Mouse (Mus musculus) heart, embryonic 16.5 days (tissue): ENCODE results near the gene Ttc34. TPM values are rescaled to one million over a fixed set of nuclear protein-coding genes. Genes with fewer than 3 reads are reported as not detected.
A peak's percentile ranks its signal among the peaks of the same experiment; 100 is the strongest.

Source experiments
- ATAC-seq: fragments of 200-750 bp; cut with Nextera tagmentation; replicated peaks from 2 replicates; pipeline ENCODE4 v1.8.0; 2017; ENCODE audit warnings: moderate number of reproducible peaks; ENCODE audit not compliant: insufficient read depth, low FRiP score; ENCODE audit errors: extremely low read depth
- H3K27ac ChIP-seq: fragments of 300-500 bp; sonication (generic); 2 replicates; pipeline ENCODE4 v1.5.1; 2014; ENCODE audit warnings: mild to moderate bottlenecking, low read length, control low read depth, moderate library complexity
- H3K27me3 ChIP-seq: fragments of 300-500 bp; sonication (generic); 2 replicates; pipeline ENCODE4 v1.6.1; 2014; ENCODE audit warnings: low read length, mixed read lengths; ENCODE audit not compliant: control insufficient read depth, insufficient read depth
- H3K36me3 ChIP-seq: fragments of 300-500 bp; sonication (generic); 2 replicates; pipeline ENCODE4 v1.6.1; 2014; ENCODE audit not compliant: control insufficient read depth, insufficient read depth
- H3K4me1 ChIP-seq: fragments of 300-500 bp; sonication (generic); 2 replicates; pipeline ENCODE4 v1.6.1; 2014; ENCODE audit warnings: low read length, mixed read lengths; ENCODE audit not compliant: control insufficient read depth, insufficient read depth
- H3K4me2 ChIP-seq: fragments of 300-500 bp; sonication (generic); 2 replicates; pipeline ENCODE4 v1.6.1; 2014; ENCODE audit warnings: low read depth, mild to moderate bottlenecking, control low read depth, low read length
- H3K4me3 ChIP-seq: fragments of 300-500 bp; sonication (generic); 2 replicates; pipeline ENCODE4 v1.5.1; 2014; ENCODE audit warnings: mild to moderate bottlenecking, control low read depth, low read length
- H3K9ac ChIP-seq: fragments of 300-500 bp; sonication (generic); 2 replicates; pipeline ENCODE4 v1.6.1; 2014; ENCODE audit warnings: low read length, control low read depth
- H3K9me3 ChIP-seq: fragments of 300-500 bp; sonication (generic); replicated peaks from 2 replicates; pipeline ENCODE4 v1.6.1; 2016; ENCODE audit warnings: low read length; ENCODE audit not compliant: control insufficient read depth
- whole genome bisulfite sequencing: fragments of 180-500 bp; shearing (Covaris S2); extraction: QIAGEN DNeasy Blood & Tissue Kit; methylation state at CpG from one replicate; pipeline ENCODE4 v1.1.7; 2014; 5-methylcytosine and 5-hydroxymethylcytosine counted together
- polyA plus RNA-seq: library from polyadenylated mRNA; unstranded; fragments of >200 nt; fragmentation: Nextera tagmentation; extraction: Ambion mirVana; gene quantifications from 2 replicates; pipeline ENCODE4 v1.2.1, GENCODE M21; 2015

The Ttc34 gene
- polyA plus RNA-seq, 1 experiment from 2014 or later, result 0.12 TPM

- ATAC-seq, result peak; percentile 95
- no peaks in the 10 kb centered on the region for H3K9me3 ChIP-seq
- H3K27ac ChIP-seq, result 0 out of 2 replicates have a peak overlapping the region, but pooled peaks have one; percentile 5
- peak overlapping the region; percentile 60 for H3K9ac ChIP-seq
- peak overlapping the region; percentile 51 for H3K4me3 ChIP-seq
- peak overlapping the region; percentile 73 for H3K4me2 ChIP-seq
- no peaks in the 10 kb centered on the region for H3K27me3 ChIP-seq
- no peaks in the 10 kb centered on the region; the same call in 1 of the 2 replicates for H3K4me1 ChIP-seq
- H3K36me3 ChIP-seq, result no peaks in the 10 kb centered on the region
- 1% methylated on average over 18 of the region's 18 CpGs for WGBS
These were observed 27.1 kb downstream of the Ttc34 start for GRCm38 (mm10) chr4:154864271-154864771.

- Histone ChIP-seq H3K9ac (peak overlapping the region; percentile 60), H3K9me3 (no peaks in the 10 kb centered on the region), H3K4me1 (no peaks in the 10 kb centered on the region; the same call in 1 of the 2 replicates), H3K4me2 (peak overlapping the region; percentile 73), H3K27me3 (no peaks in the 10 kb centered on the region), H3K27ac (no peak overlapping the region), H3K4me3 (no peak overlapping the region), H3K36me3 (no peaks in the 10 kb centered on the region)
- ATAC-seq, result no peak
- WGBS, result 83% methylated on average over 18 of the region's 18 CpGs
These were observed 27.9 kb downstream of the Ttc34 start for GRCm38 (mm10) chr4:154864961-154865760.

- H3K9me3 ChIP-seq, result no peaks in the 10 kb centered on the region
- H3K9ac ChIP-seq, result no peak overlapping the region
- WGBS, result 81% methylated on average over 5 of the region's 5 CpGs
- no peak overlapping the region for H3K4me3 ChIP-seq
- H3K4me1 ChIP-seq, result no peaks in the 10 kb centered on the region; the same call in 1 of the 2 replicates
- peaks cover 6% of the 10 kb centered on the region; the same call in 1 of the 2 replicates for H3K27me3 ChIP-seq
- no peak for ATAC-seq
- no peaks in the 10 kb centered on the region for H3K36me3 ChIP-seq
- no peak overlapping the region for H3K4me2 ChIP-seq
- no peak overlapping the region for H3K27ac ChIP-seq
These were observed 29.1 kb downstream of the Ttc34 start for GRCm38 (mm10) chr4:154866391-154866790.

GRCm38 (mm10) chr4:154867257-154867656 lies 30.0 kb downstream of the Ttc34 start:
- Histone ChIP-seq H3K9ac (no peak overlapping the region), H3K27ac (no peak overlapping the region), H3K9me3 (no peaks in the 10 kb centered on the region), H3K27me3 (peaks cover 12% of the 10 kb centered on the region; the same call in 1 of the 2 replicates), H3K4me3 (no peak overlapping the region), H3K4me2 (no peak overlapping the region), H3K36me3 (no peaks in the 10 kb centered on the region), H3K4me1 (no peaks in the 10 kb centered on the region; the same call in 1 of the 2 replicates)
- 76% methylated on average over 6 of the region's 6 CpGs for WGBS
- no peak for ATAC-seq

GRCm38 (mm10) chr4:154869440-154869839 lies 32.2 kb downstream of the Ttc34 start, which contains the start of gene Mmel1:
Gene Mmel1, plus strand, starts transcription at chr4:154869585.
- Histone ChIP-seq H3K4me2 (no peak within 1 kb of the TSS), H3K9ac (no peak within 1 kb of the TSS), H3K36me3 (no peaks in the 10 kb centered on the region), H3K4me1 (no peaks in the 10 kb centered on the region; the same call in 1 of the 2 replicates), H3K27me3 (peaks cover 12% of the 10 kb centered on the region; the same call in 1 of the 2 replicates), H3K9me3 (no peaks in the 10 kb centered on the region), H3K4me3 (no peak within 1 kb of the TSS), H3K27ac (no peak within 1 kb of the TSS)
- ATAC-seq, result no peak
- WGBS, result 75% methylated on average over 7 of the region's 7 CpGs

- Histone ChIP-seq H3K27me3 (peaks cover 12% of the 10 kb centered on the region; the same call in 1 of the 2 replicates), H3K9ac (no peak overlapping the region), H3K27ac (no peak overlapping the region), H3K4me3 (no peak overlapping the region), H3K9me3 (no peaks in the 10 kb centered on the region), H3K4me2 (no peak overlapping the region), H3K4me1 (no peaks in the 10 kb centered on the region; the same call in 1 of the 2 replicates), H3K36me3 (no peaks in the 10 kb centered on the region)
- no peak for ATAC-seq
- WGBS, result 72% methylated on average over 4 of the region's 4 CpGs
These were observed 33.5 kb downstream of the Ttc34 start for GRCm38 (mm10) chr4:154870721-154871120.

- H3K9ac ChIP-seq, result no peak overlapping the region
- H3K4me1 ChIP-seq, result no peaks in the 10 kb centered on the region; the same call in 1 of the 2 replicates
- no peaks in the 10 kb centered on the region for H3K36me3 ChIP-seq
- 4% methylated on average over 13 of the region's 13 CpGs for WGBS
- no peak overlapping the region for H3K4me2 ChIP-seq
- H3K4me3 ChIP-seq, result no peak overlapping the region
- H3K27me3 ChIP-seq, result peaks cover 12% of the 10 kb centered on the region; the same call in 1 of the 2 replicates
- no peak overlapping the region for H3K27ac ChIP-seq
- H3K9me3 ChIP-seq, result no peaks in the 10 kb centered on the region
- no peak for ATAC-seq
These were observed 34.5 kb downstream of the Ttc34 start for GRCm38 (mm10) chr4:154871757-154872251.

GRCm38 (mm10) chr4:154873186-154873585 lies 35.9 kb downstream of the Ttc34 start:
- Histone ChIP-seq H3K4me3 (no peak overlapping the region), H3K36me3 (no peaks in the 10 kb centered on the region), H3K27ac (no peak overlapping the region), H3K9me3 (no peaks in the 10 kb centered on the region), H3K9ac (no peak overlapping the region), H3K27me3 (peaks cover 12% of the 10 kb centered on the region; the same call in 1 of the 2 replicates), H3K4me1 (peaks cover under 1% of the 10 kb centered on the region), H3K4me2 (no peak overlapping the region)
- ATAC-seq, result no peak
- 69% methylated on average over 6 of the region's 6 CpGs for WGBS
